Mouse (Mus musculus) layer of hippocampus, adult 9-10 months (tissue): ENCODE measurements around the gene Syndig1.

Source experiments
- DNase-seq: peaks from one replicate; pipeline ENCODE4 v3.0.0; 2022; ENCODE audit warnings: low spot score

Gene Syndig1

DNA sequence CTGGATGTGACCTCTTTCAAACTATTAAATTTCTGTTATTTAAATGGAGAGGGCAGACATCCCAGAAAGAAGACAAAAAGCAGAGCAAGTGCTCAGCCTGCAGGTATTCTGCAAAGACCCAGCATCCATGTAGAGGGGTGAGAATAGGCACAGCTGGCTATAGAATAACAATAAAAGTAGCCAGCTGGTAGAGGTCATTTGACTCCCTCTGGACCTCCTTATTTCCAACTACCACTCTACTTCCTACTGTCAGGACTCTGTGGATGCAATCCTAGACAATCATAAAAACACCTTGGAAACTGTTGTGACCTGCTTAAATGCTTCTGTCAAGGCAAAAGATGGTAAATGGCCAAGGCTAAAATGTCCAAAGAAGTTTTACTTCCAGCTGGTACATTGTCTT is 153.5 kb downstream of the Syndig1 start:
- DNase-seq, result no peak

- no peak for DNase-seq
Measured at GRCm38 (mm10) chr2:149983107-149983506, 154.1 kb downstream of the Syndig1 start.

- DNase-seq, result no peak
Measured at GRCm38 (mm10) chr2:149987610-149988009, 158.6 kb downstream of the Syndig1 start.

GRCm38 (mm10) chr2:149991506-149991905 is 162.5 kb downstream of the Syndig1 start:
- no peak for DNase-seq

- DNase-seq, result no peak
Measured at GRCm38 (mm10) chr2:149992921-149993320, 163.9 kb downstream of the Syndig1 start.

DNA sequence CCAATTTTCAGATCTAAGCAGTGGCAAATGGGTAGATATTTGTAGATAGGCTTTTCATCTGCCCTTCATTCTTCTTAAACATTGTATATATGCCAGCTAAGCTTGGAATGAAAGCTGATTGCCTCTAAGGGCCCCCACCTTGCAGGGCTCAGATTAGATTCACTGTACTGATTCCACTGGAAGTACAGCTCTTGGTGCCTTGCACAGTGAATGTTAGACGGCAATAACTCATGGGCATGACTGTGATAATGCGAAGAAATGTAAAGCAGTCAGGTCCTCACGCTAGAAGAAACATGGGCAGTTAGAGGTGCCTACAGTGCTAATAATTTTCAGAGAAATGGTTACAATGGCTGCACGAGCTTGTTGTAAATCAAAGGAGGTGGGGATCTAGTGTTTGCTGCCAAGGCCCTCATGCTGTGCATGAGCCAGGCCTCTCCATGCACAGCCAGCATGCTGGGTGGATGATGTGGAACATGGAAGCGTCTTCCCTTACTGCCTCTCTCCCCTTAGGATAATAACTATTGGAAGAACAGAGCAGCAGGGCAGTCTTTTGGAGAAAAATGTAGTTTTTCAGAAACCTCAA is 167.5 kb downstream of the Syndig1 start:
- no peak for DNase-seq

DNA sequence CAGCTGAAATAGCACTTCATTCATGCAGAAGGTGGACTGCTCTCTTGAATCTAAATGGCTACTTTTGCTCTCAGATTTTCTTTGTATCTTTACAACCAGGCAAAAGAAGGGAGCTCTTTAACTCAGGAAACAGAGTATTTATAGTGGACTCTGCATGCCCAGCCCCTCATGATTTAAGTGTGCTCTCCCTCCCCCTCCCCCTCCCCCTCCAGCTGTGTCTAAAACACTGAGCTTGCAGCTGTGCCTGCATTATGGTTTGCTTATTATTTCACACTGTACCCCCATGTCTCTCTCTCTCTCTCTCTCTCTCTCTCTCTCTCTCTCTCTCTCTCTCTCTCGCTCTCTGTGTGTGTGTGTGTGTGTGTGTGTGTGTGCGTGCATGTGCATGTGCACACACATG is 168.6 kb downstream of the Syndig1 start:
- no peak for DNase-seq

DNA sequence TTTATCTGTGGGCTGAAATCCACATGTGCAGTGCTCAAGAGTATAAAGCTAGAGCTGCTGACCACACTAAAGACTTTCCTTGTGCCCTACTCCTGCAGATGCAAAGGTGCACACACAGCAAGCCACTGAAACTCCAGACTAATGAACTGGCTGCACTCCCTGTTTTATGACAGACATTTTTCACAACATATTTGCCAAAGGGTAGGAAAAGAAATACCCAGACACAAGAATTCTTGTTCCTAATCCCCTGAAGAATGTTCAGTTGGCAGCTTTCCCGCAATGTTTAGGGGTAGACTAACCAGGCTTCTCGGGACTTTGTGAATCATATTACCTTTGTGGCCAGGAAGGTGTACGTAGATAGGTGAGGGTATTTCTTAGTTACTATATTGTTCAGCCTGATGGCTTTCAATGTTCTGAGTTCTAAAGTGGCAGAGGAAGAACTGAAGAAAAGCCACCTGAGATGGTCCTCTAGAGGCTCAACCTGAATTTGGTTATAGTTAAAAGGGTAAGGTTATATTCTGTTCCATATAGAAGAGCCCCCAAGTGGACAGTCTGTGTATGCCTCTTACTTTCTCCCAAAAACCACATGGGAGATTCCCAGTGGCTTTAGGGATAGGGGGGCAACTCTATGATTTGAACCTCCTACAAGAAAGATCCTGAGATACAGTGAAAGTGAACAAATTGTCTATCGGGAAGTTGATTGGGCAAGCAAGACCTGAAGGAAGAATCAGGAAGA is 169.5 kb downstream of the Syndig1 start:
- DNase-seq, result no peak

DNA sequence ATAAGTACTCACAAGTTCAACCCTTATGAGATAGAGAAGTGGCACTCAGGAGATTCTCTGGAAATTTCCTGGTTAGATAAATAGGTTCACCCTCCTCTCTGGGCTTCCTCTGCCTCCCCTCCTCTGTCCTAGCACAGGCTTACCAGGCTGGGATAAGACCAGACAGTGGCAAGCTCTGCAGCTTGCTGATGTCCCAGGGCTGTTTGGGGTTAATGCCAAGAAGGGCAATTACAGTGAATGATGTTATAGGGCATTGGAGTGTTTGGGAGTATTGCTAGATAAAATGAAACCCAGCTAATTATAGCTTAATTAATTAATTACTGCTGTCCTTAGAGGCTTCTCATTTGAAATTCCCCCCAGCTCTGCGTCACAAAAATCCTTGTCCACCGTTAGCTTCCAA is 171.6 kb downstream of the Syndig1 start:
- no peak for DNase-seq

DNA sequence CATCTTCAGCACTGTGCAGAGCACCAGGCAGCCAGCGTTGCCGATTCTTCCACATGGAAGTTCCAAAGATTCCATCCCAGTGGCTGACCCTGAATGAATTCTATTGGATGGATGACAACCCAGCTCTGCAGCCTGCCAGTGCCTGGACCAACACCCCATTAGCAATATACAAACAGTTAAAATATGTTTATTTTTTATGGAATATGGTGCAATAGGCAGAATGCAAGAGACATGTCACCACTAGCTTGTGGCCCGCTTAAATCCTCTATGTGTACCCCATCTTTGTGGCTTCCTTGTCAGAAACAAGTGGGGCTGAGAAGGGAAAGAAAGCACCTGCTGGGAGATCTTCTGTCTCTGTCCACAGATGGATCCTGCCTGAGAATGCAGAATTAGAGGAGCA is 174.5 kb downstream of the Syndig1 start:
- no peak for DNase-seq

DNA sequence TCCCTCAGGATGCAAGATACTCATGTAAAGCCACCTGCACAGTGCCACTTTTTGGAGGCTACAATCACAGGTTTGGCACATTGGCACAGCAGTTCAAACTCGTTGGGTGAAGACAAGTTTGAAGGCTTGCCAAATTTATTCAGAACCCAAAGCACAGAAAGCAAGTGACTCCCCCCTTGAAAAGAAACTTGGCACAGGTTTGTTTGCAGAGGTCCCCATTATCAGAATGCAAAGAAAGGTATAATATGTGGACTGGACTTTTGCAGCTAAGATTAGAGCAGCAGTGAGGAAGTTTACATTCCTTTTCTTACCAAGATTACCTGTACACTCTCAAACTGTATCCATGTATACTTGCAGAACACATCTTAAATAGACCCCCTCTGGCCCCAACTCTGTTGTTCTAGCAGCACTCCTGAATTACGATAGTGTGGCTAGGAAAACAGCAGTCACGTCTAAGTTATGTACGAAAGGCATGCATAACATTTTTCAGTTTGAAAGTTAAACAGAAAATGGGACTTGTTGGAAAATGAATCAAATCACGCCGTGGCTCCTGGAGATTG is 183.9 kb downstream of the Syndig1 start:
- DNase-seq, result no peak

- no peak for DNase-seq
Measured at GRCm38 (mm10) chr2:150013785-150014184, 184.8 kb downstream of the Syndig1 start.

DNA sequence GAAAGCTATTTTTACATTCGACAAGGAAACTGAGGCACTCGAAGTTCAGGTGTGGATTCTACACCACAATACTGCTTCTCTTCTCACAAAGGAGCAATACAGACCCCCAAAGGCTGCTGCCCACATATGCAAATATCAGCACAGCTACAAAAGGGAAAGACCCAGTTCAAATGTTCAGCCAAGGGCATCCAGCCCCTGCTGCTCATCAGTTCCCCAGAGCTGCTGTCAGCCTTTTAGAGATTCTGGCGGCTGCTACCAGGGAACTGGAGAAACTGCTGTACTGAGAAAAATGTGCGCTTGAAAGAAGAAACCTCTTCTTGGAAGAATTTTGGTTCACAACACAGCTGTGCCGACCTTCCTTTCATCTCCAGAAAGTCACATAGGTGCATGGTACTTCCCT is 187.3 kb downstream of the Syndig1 start:
- no peak for DNase-seq

- no peak for DNase-seq
Measured at GRCm38 (mm10) chr2:150020706-150021105, 191.7 kb downstream of the Syndig1 start.

- no peak for DNase-seq
Measured at GRCm38 (mm10) chr2:150023873-150024339, 194.9 kb downstream of the Syndig1 start.

GRCm38 (mm10) chr2:150043531-150043930 is 214.5 kb downstream of the Syndig1 start:
- DNase-seq, result no peak
